Mouse (Mus musculus) myocyte (in vitro differentiated cells): ENCODE results near the gene Fkbp15.

Experiments used
- CEBPB ChIP-seq: IDR thresholded peaks from 2 replicates; pipeline ENCODE4 v1.6.1; 2011; ENCODE audit warnings: mild to moderate bottlenecking, moderate library complexity; ENCODE audit not compliant: poor library complexity, insufficient read depth, severe bottlenecking
- E2F4 ChIP-seq: IDR thresholded peaks from one replicate; pipeline ENCODE4 v1.6.1; 2011; ENCODE audit warnings: mild to moderate bottlenecking, control low read depth, moderate library complexity; ENCODE audit not compliant: insufficient read depth
- MAX ChIP-seq: IDR thresholded peaks from one replicate; pipeline ENCODE4 v1.6.1; 2011; ENCODE audit warnings: low read depth, mild to moderate bottlenecking, control low read depth
- MYOD1 ChIP-seq, 3 experiments: IDR thresholded peaks; one replicate each; pipeline ENCODE4 v1.6.1; 2011; ENCODE audit warnings: control low read depth in 2 of 3, low read depth in 2 of 3, mild to moderate bottlenecking in 2 of 3, moderate library complexity in 1 of 3; ENCODE audit not compliant: insufficient read length in 2 of 3, control insufficient read depth in 1 of 3
- MYOG ChIP-seq, 3 experiments: IDR thresholded peaks; one replicate each; pipeline ENCODE4 v1.6.1; 2011; ENCODE audit warnings: control low read depth in 2 of 3, low read depth in 2 of 3, mild to moderate bottlenecking in 2 of 3; ENCODE audit not compliant: insufficient read length in 2 of 3, control insufficient read depth in 1 of 3, insufficient read depth in 1 of 3
- POLR2A ChIP-seq: IDR thresholded peaks from one replicate; pipeline ENCODE4 v1.6.1; 2011; ENCODE audit warnings: low read depth, mild to moderate bottlenecking, control low read depth, moderate library complexity; ENCODE audit not compliant: insufficient read length
- POLR2AphosphoS2 ChIP-seq: IDR thresholded peaks from one replicate; pipeline ENCODE4 v1.6.1; 2011; ENCODE audit warnings: low read depth, control low read depth; ENCODE audit not compliant: insufficient read length
- REST ChIP-seq: IDR thresholded peaks from one replicate; pipeline ENCODE4 v1.6.1; 2011; ENCODE audit warnings: mild to moderate bottlenecking, control low read depth, moderate library complexity; ENCODE audit not compliant: insufficient read depth, insufficient read length
- TCF12 ChIP-seq: IDR thresholded peaks from one replicate; pipeline ENCODE4 v1.6.1; 2011; ENCODE audit warnings: mild to moderate bottlenecking, control low read depth; ENCODE audit not compliant: poor library complexity, insufficient read depth, severe bottlenecking
- TCF3 ChIP-seq: IDR thresholded peaks from one replicate; pipeline ENCODE4 v1.6.1; 2011; ENCODE audit warnings: low read depth, control low read depth; ENCODE audit not compliant: insufficient read length
- USF1 ChIP-seq: IDR thresholded peaks from one replicate; pipeline ENCODE4 v1.6.1; 2011; ENCODE audit warnings: low read depth, mild to moderate bottlenecking, control low read depth, moderate library complexity

GRCm38 (mm10) chr4:62407730-62408582 lies 47.6 kb upstream of the Fkbp15 start:
- no peak for TF ChIP-seq POLR2A
- TF ChIP-seq TCF3: no peak
- no peak for TF ChIP-seq MAX
- TF ChIP-seq TCF12: no peak
- no peak for TF ChIP-seq USF1
- TF ChIP-seq MYOG (IDR thresholded peaks at IDR 0.05; ENCODE audit: control insufficient read depth in 1 of 3, insufficient read depth in 1 of 3, insufficient read length in 2 of 3, low read depth in 2 of 3): no peak
- no peak for TF ChIP-seq REST
- no peak for TF ChIP-seq POLR2AphosphoS2
- TF ChIP-seq E2F4: no peak
- no peak for TF ChIP-seq CEBPB
- no peak for TF ChIP-seq MYOD1 (IDR thresholded peaks at IDR 0.05; ENCODE audit: control insufficient read depth in 1 of 3, insufficient read length in 2 of 3, low read depth in 2 of 3)
